Mouse (Mus musculus): Measurements from ENCODE around the gene Spata32. TPM values are rescaled to one million over a fixed set of nuclear protein-coding genes. Genes with fewer than 3 reads are reported as not detected.

Spata32 gene
- polyA plus RNA-seq, 1 experiment from 2014 or later = not detected

GRCm38 (mm10) chr11:103193825-103194168, 24.4 kb downstream of the Spata32 start:
- H3K4me2 ChIP-seq (replicated peaks; ENCODE audit: low read depth, low read length) = no peak overlapping the region
- no peaks in the 10 kb centered on the region for H3K4me1 ChIP-seq (ENCODE audit: insufficient read depth, low read depth, low read length)
- H3K27ac ChIP-seq (ENCODE audit: low read length) = no peak overlapping the region
- no peak for ATAC-seq
- DNase-seq (ENCODE audit: low spot score) = no peak
- H3K4me3 ChIP-seq (ENCODE audit: low read depth, low read length) = no peak overlapping the region
- no peaks in the 10 kb centered on the region for H3K9me3 ChIP-seq (ENCODE audit: low read length)
- H3K27me3 ChIP-seq (replicated peaks; ENCODE audit: insufficient read depth, low read length) = peaks cover 27% of the 10 kb centered on the region
- no peak for TF ChIP-seq CTCF (IDR thresholded peaks at IDR 0.05)
- no peak for TF ChIP-seq EP300 (IDR thresholded peaks at IDR 0.05)
- 38% methylated on average over 9 of the region's 9 CpGs for WGBS
- no peaks in the 10 kb centered on the region for H3K36me3 ChIP-seq (ENCODE audit: insufficient read depth, low read length)
- H3K9ac ChIP-seq (replicated peaks; ENCODE audit: low read depth) = no peak overlapping the region

GRCm38 (mm10) chr11:103192956-103193824, 25.0 kb downstream of the Spata32 start:
- Histone ChIP-seq H3K9ac (replicated peaks; ENCODE audit: low read depth) (no peak overlapping the region), H3K4me1 (ENCODE audit: insufficient read depth, low read depth, low read length) (no peaks in the 10 kb centered on the region), H3K4me3 (ENCODE audit: low read depth, low read length) (no peak overlapping the region; the same call in 1 of the 2 replicates), H3K4me2 (replicated peaks; ENCODE audit: low read depth, low read length) (0 out of 2 replicates have a peak overlapping the region, but pooled peaks have one; percentile 17), H3K9me3 (ENCODE audit: low read length) (no peaks in the 10 kb centered on the region), H3K27me3 (replicated peaks; ENCODE audit: insufficient read depth, low read length) (peaks cover 27% of the 10 kb centered on the region), H3K27ac (ENCODE audit: low read length) (no peak overlapping the region), H3K36me3 (ENCODE audit: insufficient read depth, low read length) (no peaks in the 10 kb centered on the region)
- 12% methylated on average over 40 of the region's 44 CpGs for WGBS
- TF ChIP-seq CTCF (IDR thresholded peaks at IDR 0.05) (peak; percentile 59), EP300 (IDR thresholded peaks at IDR 0.05) (no peak)
- ATAC-seq (no peak), DNase-seq (ENCODE audit: low spot score) (no peak)

- Histone ChIP-seq H3K9me3 (ENCODE audit: low read length) (no peaks in the 10 kb centered on the region), H3K4me2 (replicated peaks; ENCODE audit: low read depth, low read length) (0 out of 2 replicates have a peak overlapping the region, but pooled peaks have one; percentile 17), H3K27me3 (replicated peaks; ENCODE audit: insufficient read depth, low read length) (peaks cover 27% of the 10 kb centered on the region), H3K27ac (ENCODE audit: low read length) (no peak overlapping the region), H3K4me3 (ENCODE audit: low read depth, low read length) (no peak overlapping the region; the same call in 1 of the 2 replicates), H3K36me3 (ENCODE audit: insufficient read depth, low read length) (no peaks in the 10 kb centered on the region), H3K4me1 (ENCODE audit: insufficient read depth, low read depth, low read length) (no peaks in the 10 kb centered on the region), H3K9ac (replicated peaks; ENCODE audit: low read depth) (no peak overlapping the region)
- TF ChIP-seq EP300 (IDR thresholded peaks at IDR 0.05) (no peak), CTCF (IDR thresholded peaks at IDR 0.05) (no peak)
- DNase-seq (ENCODE audit: low spot score) (no peak), ATAC-seq (no peak)
- 22% methylated on average over 28 of the region's 28 CpGs for WGBS
Observed at GRCm38 (mm10) chr11:103192230-103192955, 25.8 kb downstream of the Spata32 start.

GRCm38 (mm10) chr11:103184891-103185290, 33.3 kb downstream of the Spata32 start:
- Histone ChIP-seq H3K36me3 (ENCODE audit: insufficient read depth, low read length) (no peaks in the 10 kb centered on the region), H3K9ac (replicated peaks; ENCODE audit: low read depth) (no peak overlapping the region), H3K4me3 (ENCODE audit: low read depth, low read length) (no peak overlapping the region), H3K4me1 (ENCODE audit: insufficient read depth, low read depth, low read length) (no peaks in the 10 kb centered on the region), H3K27ac (ENCODE audit: low read length) (no peak overlapping the region), H3K27me3 (replicated peaks; ENCODE audit: insufficient read depth, low read length) (no peaks in the 10 kb centered on the region), H3K9me3 (ENCODE audit: low read length) (no peaks in the 10 kb centered on the region), H3K4me2 (replicated peaks; ENCODE audit: low read depth, low read length) (no peak overlapping the region)
- DNase-seq (ENCODE audit: low spot score) (peak; percentile 55), ATAC-seq (no peak)
- TF ChIP-seq EP300 (IDR thresholded peaks at IDR 0.05) = no peak
- TF ChIP-seq CTCF (IDR thresholded peaks at IDR 0.05) = peak; percentile 80
- 40% methylated on average over 2 of the region's 2 CpGs for WGBS

GRCm38 (mm10) chr11:103181911-103182310, 36.3 kb downstream of the Spata32 start:
- no peak overlapping the region for H3K4me3 ChIP-seq (ENCODE audit: low read depth, low read length)
- no peaks in the 10 kb centered on the region for H3K4me1 ChIP-seq (ENCODE audit: insufficient read depth, low read depth, low read length)
- H3K4me2 ChIP-seq (replicated peaks; ENCODE audit: low read depth, low read length) = no peak overlapping the region
- no peaks in the 10 kb centered on the region for H3K36me3 ChIP-seq (ENCODE audit: insufficient read depth, low read length)
- ATAC-seq (no peak), DNase-seq (ENCODE audit: low spot score) (no peak)
- H3K9ac ChIP-seq (replicated peaks; ENCODE audit: low read depth) = no peak overlapping the region
- no peak overlapping the region for H3K27ac ChIP-seq (ENCODE audit: low read length)
- TF ChIP-seq CTCF (IDR thresholded peaks at IDR 0.05) (no peak), EP300 (IDR thresholded peaks at IDR 0.05) (no peak)
- H3K27me3 ChIP-seq (replicated peaks; ENCODE audit: insufficient read depth, low read length) = no peaks in the 10 kb centered on the region
- 69% methylated on average over 3 of the region's 3 CpGs for WGBS
- no peaks in the 10 kb centered on the region for H3K9me3 ChIP-seq (ENCODE audit: low read length)

GRCm38 (mm10) chr11:103181349-103181748, 36.9 kb downstream of the Spata32 start:
- H3K4me3 ChIP-seq (ENCODE audit: low read depth, low read length) = no peak overlapping the region
- no peaks in the 10 kb centered on the region for H3K4me1 ChIP-seq (ENCODE audit: insufficient read depth, low read depth, low read length)
- DNase-seq (ENCODE audit: low spot score) (no peak), ATAC-seq (no peak)
- no peaks in the 10 kb centered on the region for H3K36me3 ChIP-seq (ENCODE audit: insufficient read depth, low read length)
- H3K9ac ChIP-seq (replicated peaks; ENCODE audit: low read depth) = no peak overlapping the region
- whole genome bisulfite sequencing = 61% methylated on average over 9 of the region's 9 CpGs
- no peak overlapping the region for H3K4me2 ChIP-seq (replicated peaks; ENCODE audit: low read depth, low read length)
- no peaks in the 10 kb centered on the region for H3K27me3 ChIP-seq (replicated peaks; ENCODE audit: insufficient read depth, low read length)
- no peak overlapping the region for H3K27ac ChIP-seq (ENCODE audit: low read length)
- no peaks in the 10 kb centered on the region for H3K9me3 ChIP-seq (ENCODE audit: low read length)
- TF ChIP-seq EP300 (IDR thresholded peaks at IDR 0.05) = no peak
- no peak for TF ChIP-seq CTCF (IDR thresholded peaks at IDR 0.05)

All from lung, postnatal 0 days (tissue).